Mouse (Mus musculus): ENCODE measurements at regions not wholly inside any gene's neighbourhood (a gene's known extent, or its start where the extent isn't known, plus 50 kb on each side); places are given as distances from the start of the nearest gene placed in this dataset.

GRCm38 (mm10) chr8:25392766-25393166, 568.6 kb upstream of the Adam5 start:
- no peak for TF ChIP-seq POLR2A (IDR thresholded peaks at IDR 0.05; ENCODE audit: low read depth, low read length)
- TF ChIP-seq CTCF (conservative IDR thresholded peaks at IDR 0.05; ENCODE audit: insufficient read depth, insufficient read length, low read depth, low read length) = no peak

Data from kidney, adult 2 months (tissue).